Mouse (Mus musculus) v-Abl transformed pro-B cells (cell line): ENCODE measurements around the gene Gys1.
"Not testable (repeated sequence)": the region's sequence is repeated elsewhere in the genome, so short reads cannot be mapped to it uniquely, and the experiment has no call there.

ENCODE experiments used
- in situ Hi-C, 2 experiments: fragments of 400-800 bp; cut with MboI; formaldehyde crosslinking; loops; one replicate each; pipeline ENCODE4 v1.15.1; 2025; ENCODE audit not compliant: unreplicated experiment in 2 of 2

Gys1 gene

GRCm38 (mm10) chr7:45467090-45467670 lies 32.5 kb downstream of the Gys1 start:
- in situ Hi-C loops = loop anchor here in 1 of 2 experiments (25.0 kb wide), 1 partner anchor 220 kb away; the partner anchor contains the start of genes Car11, Ntn5 and Sec1

- in situ Hi-C loops = loop anchor here in 1 of 2 experiments (25.0 kb wide), 1 partner anchor 216 kb away; the partner anchor contains the start of genes Car11, Ntn5 and Sec1
These were observed 36.2 kb downstream of the Gys1 start for GRCm38 (mm10) chr7:45470869-45471268.

- in situ Hi-C loops = loop anchor here (5.0 kb wide), 3 partner anchors 42 to 87 kb away; partner anchors contain the start of genes Plekha4 (in 1 of the 2) and Ppp1r15a (in 1 of the 2)
These were observed 40.8 kb downstream of the Gys1 start for GRCm38 (mm10) chr7:45475291-45475969.

GRCm38 (mm10) chr7:45476453-45476852 lies 41.8 kb downstream of the Gys1 start:
- in situ Hi-C loops = loop anchor here (5.0 kb wide), 3 partner anchors 41 to 86 kb away; partner anchors contain the start of genes Plekha4 (in 1 of the 2) and Ppp1r15a (in 1 of the 2)

GRCm38 (mm10) chr7:45477003-45477402 lies 42.4 kb downstream of the Gys1 start:
- in situ Hi-C loops = loop anchor here (5.0 kb wide), 3 partner anchors 40 to 85 kb away; partner anchors contain the start of genes Plekha4 (in 1 of the 2) and Ppp1r15a (in 1 of the 2)

- in situ Hi-C loops = loop anchor here (5.0 kb wide), 3 partner anchors 39 to 84 kb away; partner anchors contain the start of genes Plekha4 (in 1 of the 2) and Ppp1r15a (in 1 of the 2)
These were observed 44.1 kb downstream of the Gys1 start for GRCm38 (mm10) chr7:45478774-45479173.

GRCm38 (mm10) chr7:45480310-45480709 lies 45.7 kb downstream of the Gys1 start:
- in situ Hi-C loops = not testable (repeated sequence)

- in situ Hi-C loops = no loop called here
These were observed 46.8 kb downstream of the Gys1 start, which contains the start of gene Tulp2 for GRCm38 (mm10) chr7:45481374-45481927. Gene Tulp2, plus strand, starts transcription at chr7:45481877.

- in situ Hi-C loops = no loop called here
These were observed 47.5 kb downstream of the Gys1 start for GRCm38 (mm10) chr7:45482166-45482565.

GRCm38 (mm10) chr7:45484985-45485384 lies 50.3 kb downstream of the Gys1 start:
- in situ Hi-C loops = not testable (repeated sequence)

- in situ Hi-C loops = no loop called here
These were observed 51.5 kb downstream of the Gys1 start for GRCm38 (mm10) chr7:45486158-45486557.

- in situ Hi-C loops = no loop called here
These were observed 52.2 kb downstream of the Gys1 start, which contains the start of gene Gm45808 for GRCm38 (mm10) chr7:45486761-45487415. Gene Gm45808, minus strand, starts transcription at chr7:45486811.

- in situ Hi-C loops = no loop called here
These were observed 53.2 kb downstream of the Gys1 start for GRCm38 (mm10) chr7:45487861-45488292.

- in situ Hi-C loops = no loop called here
These were observed 53.9 kb downstream of the Gys1 start, which contains the start of gene Dhdh for GRCm38 (mm10) chr7:45488293-45489204. Gene Dhdh, minus strand, starts transcription at chr7:45488805.

GRCm38 (mm10) chr7:45489578-45489977 lies 54.9 kb downstream of the Gys1 start:
- in situ Hi-C loops = no loop called here

GRCm38 (mm10) chr7:45490822-45491221 lies 56.2 kb downstream of the Gys1 start:
- in situ Hi-C loops = no loop called here

GRCm38 (mm10) chr7:45491264-45491663 lies 56.6 kb downstream of the Gys1 start:
- in situ Hi-C loops = no loop called here

GRCm38 (mm10) chr7:45492225-45492844 lies 57.7 kb downstream of the Gys1 start:
- in situ Hi-C loops = no loop called here

- in situ Hi-C loops = no loop called here
These were observed 58.3 kb downstream of the Gys1 start for GRCm38 (mm10) chr7:45492951-45493350.
